Mouse (Mus musculus) kidney, adult 2 months (tissue): ENCODE measurements around the gene Elk4.

Source experiments
- CTCF ChIP-seq: fragments of 200-500 bp; conservative IDR thresholded peaks from 2 replicates; pipeline ENCODE4 v1.5.1; 2011; ENCODE audit warnings: low read depth, mild to moderate bottlenecking, control low read depth, low read length, moderate library complexity, mixed read lengths; ENCODE audit not compliant: insufficient read depth, insufficient read length
- POLR2A ChIP-seq: fragments of 200-500 bp; IDR thresholded peaks from one replicate; pipeline ENCODE4 v1.6.1; 2011; ENCODE audit warnings: low read depth, low read length, control low read depth

DNA sequence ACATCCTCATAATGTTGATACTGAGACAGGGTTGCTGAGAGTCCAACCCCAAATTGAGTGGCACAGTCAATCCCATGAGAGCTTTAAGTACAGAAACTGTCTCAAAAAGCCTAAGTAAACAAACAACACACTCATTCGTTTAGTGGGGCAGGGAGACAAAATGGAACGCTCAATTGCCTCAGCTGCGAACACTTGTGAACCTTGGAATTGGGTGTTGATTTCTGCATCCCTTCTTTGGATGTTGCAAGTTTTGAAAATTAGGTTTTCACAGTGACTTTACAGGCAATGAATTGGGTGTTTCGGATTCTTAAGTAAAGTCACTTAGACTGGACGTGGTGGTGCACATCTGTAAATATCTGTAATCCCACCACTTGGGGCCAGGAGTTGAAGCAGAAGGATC lies 686 bp upstream of the Elk4 start:
- no peak for TF ChIP-seq POLR2A
- TF ChIP-seq CTCF = no peak
